Mouse (Mus musculus): Measurements from ENCODE around the gene Klf12.
"Not testable (repeated sequence)": the region's sequence is repeated elsewhere in the genome, so short reads cannot be mapped to it uniquely, and the experiment has no call there.

- not testable (repeated sequence) for TF ChIP-seq POLR2AphosphoS2 (IDR thresholded peaks at IDR 0.05; ENCODE audit: insufficient read length, low read depth); MYOD1 (IDR thresholded peaks at IDR 0.05; ENCODE audit: control insufficient read depth in 1 of 3, insufficient read length in 2 of 3, low read depth in 2 of 3); POLR2A (IDR thresholded peaks at IDR 0.05; ENCODE audit: insufficient read length, low read depth); TCF12 (IDR thresholded peaks at IDR 0.05; ENCODE audit: insufficient read depth, poor library complexity, severe bottlenecking); E2F4 (IDR thresholded peaks at IDR 0.05; ENCODE audit: insufficient read depth); SRF (IDR thresholded peaks at IDR 0.05; ENCODE audit: control insufficient read depth, insufficient read length, low read depth); CEBPB (IDR thresholded peaks at IDR 0.05; ENCODE audit: insufficient read depth, poor library complexity, severe bottlenecking); USF1 (IDR thresholded peaks at IDR 0.05; ENCODE audit: low read depth); MAX (IDR thresholded peaks at IDR 0.05; ENCODE audit: low read depth); MYOG (IDR thresholded peaks at IDR 0.05; ENCODE audit: control insufficient read depth in 1 of 3, insufficient read depth in 1 of 3, insufficient read length in 2 of 3, low read depth in 2 of 3); REST (IDR thresholded peaks at IDR 0.05; ENCODE audit: insufficient read depth, insufficient read length)
These were observed 430.0 kb downstream of the Klf12 start for GRCm38 (mm10) chr14:99854467-99854807.
